Mouse (Mus musculus): Measurements from ENCODE around the gene Btrc.

DNA sequence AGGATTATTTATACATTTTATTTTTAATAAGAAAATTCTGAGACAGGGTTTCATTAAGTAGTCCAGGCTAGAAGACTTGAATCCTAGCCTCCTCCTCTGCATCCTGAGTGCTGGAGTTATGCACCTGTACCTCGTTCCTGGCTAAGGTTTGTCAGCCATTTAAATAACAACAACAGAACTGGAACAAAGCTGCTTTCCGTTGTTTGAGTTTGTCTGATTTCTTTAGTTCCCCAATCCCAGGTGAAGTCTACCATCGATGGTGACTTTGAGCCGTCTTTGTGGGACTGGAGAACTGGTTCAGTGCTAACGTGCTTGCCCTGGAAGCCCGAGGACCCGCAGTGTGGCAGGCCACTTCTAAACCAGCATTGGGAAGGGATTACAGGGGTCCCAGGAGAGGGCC, 93.4 kb downstream of the Btrc start:
- no peak for TF ChIP-seq MAFK (IDR thresholded peaks at IDR 0.05; ENCODE audit: borderline replicate concordance, low read depth, low read length)
- no peak for TF ChIP-seq EP300 (IDR thresholded peaks at IDR 0.05; ENCODE audit: low read depth in 1 of 2, low read length in 2 of 2)
- no peak for TF ChIP-seq CTCF (IDR thresholded peaks at IDR 0.05 in 2 of 3, conservative IDR thresholded peaks at IDR 0.05 in 1 of 3; ENCODE audit: control insufficient read depth in 1 of 3, insufficient read depth in 1 of 3, low read depth in 2 of 3, low read length in 3 of 3, poor library complexity in 1 of 3, severe bottlenecking in 1 of 3)
- no peak for TF ChIP-seq ETS1 (IDR thresholded peaks at IDR 0.05; ENCODE audit: low read depth, low read length)
- no peak for TF ChIP-seq TCF12 (IDR thresholded peaks at IDR 0.05; ENCODE audit: low read depth, low read length)
- no peak for TF ChIP-seq POLR2A (IDR thresholded peaks at IDR 0.05; ENCODE audit: control insufficient read depth in 1 of 2, insufficient read depth in 1 of 2, low read depth in 1 of 2, low read length in 2 of 2, poor library complexity in 1 of 2)
